Mouse (Mus musculus) stomach, embryonic 14.5 days (tissue): Measurements from ENCODE around the gene Rilpl1. TPM values are rescaled to one million over a fixed set of nuclear protein-coding genes. Genes with fewer than 3 reads are reported as not detected.
A peak's percentile ranks its signal among the peaks of the same experiment; 100 is the strongest.

ENCODE experiments used
- ATAC-seq: fragments of 200-750 bp; cut with Nextera tagmentation; 2 replicates; pipeline ENCODE4 v1.8.0; 2017; ENCODE audit warnings: low read depth, moderate TSS enrichment; ENCODE audit not compliant: insufficient number of reproducible peaks, insufficient read depth, low FRiP score
- H3K27ac ChIP-seq: fragments of 300-500 bp; sonication (generic); 2 replicates; pipeline ENCODE4 v1.5.1; 2014; ENCODE audit warnings: mild to moderate bottlenecking, low read length, moderate library complexity, mixed read lengths
- H3K27me3 ChIP-seq: fragments of 300-500 bp; sonication (generic); 2 replicates; pipeline ENCODE4 v1.6.1; 2014; ENCODE audit warnings: low read length, control low read depth, mixed read lengths; ENCODE audit not compliant: control insufficient read depth, insufficient read depth
- H3K36me3 ChIP-seq: fragments of 300-500 bp; sonication (generic); 2 replicates; pipeline ENCODE4 v1.6.1; 2014; ENCODE audit warnings: mild to moderate bottlenecking, control low read depth, low read length, moderate library complexity, mixed read lengths; ENCODE audit not compliant: control insufficient read depth, insufficient read depth
- H3K4me1 ChIP-seq: fragments of 300-500 bp; sonication (generic); 2 replicates; pipeline ENCODE4 v1.6.1; 2014; ENCODE audit warnings: low read length, control low read depth, mixed read lengths; ENCODE audit not compliant: control insufficient read depth, insufficient read depth
- H3K4me2 ChIP-seq: fragments of 300-500 bp; sonication (generic); replicated peaks from 2 replicates; pipeline ENCODE4 v1.6.1; 2014; ENCODE audit warnings: low read depth, low read length, control low read depth
- H3K4me3 ChIP-seq: fragments of 300-500 bp; sonication (generic); 2 replicates; pipeline ENCODE4 v1.5.1; 2014; ENCODE audit warnings: low read depth, low read length, control low read depth
- H3K9ac ChIP-seq: fragments of 300-500 bp; sonication (generic); replicated peaks from 2 replicates; pipeline ENCODE4 v1.6.1; 2014; ENCODE audit warnings: low read depth, mild to moderate bottlenecking, control low read depth, low read length, moderate library complexity, mixed read lengths
- H3K9me3 ChIP-seq: fragments of 300-500 bp; sonication (generic); 2 replicates; pipeline ENCODE4 v1.6.1; 2016; ENCODE audit warnings: low read depth, low read length, control low read depth; ENCODE audit not compliant: control insufficient read depth
- WGBS: fragments of 180-500 bp; shearing (Covaris S2); extraction: QIAGEN DNeasy Blood & Tissue Kit; methylation state at CpG from one replicate; pipeline ENCODE4 v1.1.7; 2014; 5-methylcytosine and 5-hydroxymethylcytosine counted together
- polyA plus RNA-seq: library from polyadenylated mRNA; unstranded; fragments of >200 nt; fragmentation: Nextera tagmentation; extraction: Ambion mirVana; gene quantifications from 2 replicates; pipeline ENCODE4 v1.2.1, GENCODE M21; 2014

Gene Rilpl1
- polyA plus RNA-seq, 1 experiment from 2014 or later: 16.8 TPM

DNA sequence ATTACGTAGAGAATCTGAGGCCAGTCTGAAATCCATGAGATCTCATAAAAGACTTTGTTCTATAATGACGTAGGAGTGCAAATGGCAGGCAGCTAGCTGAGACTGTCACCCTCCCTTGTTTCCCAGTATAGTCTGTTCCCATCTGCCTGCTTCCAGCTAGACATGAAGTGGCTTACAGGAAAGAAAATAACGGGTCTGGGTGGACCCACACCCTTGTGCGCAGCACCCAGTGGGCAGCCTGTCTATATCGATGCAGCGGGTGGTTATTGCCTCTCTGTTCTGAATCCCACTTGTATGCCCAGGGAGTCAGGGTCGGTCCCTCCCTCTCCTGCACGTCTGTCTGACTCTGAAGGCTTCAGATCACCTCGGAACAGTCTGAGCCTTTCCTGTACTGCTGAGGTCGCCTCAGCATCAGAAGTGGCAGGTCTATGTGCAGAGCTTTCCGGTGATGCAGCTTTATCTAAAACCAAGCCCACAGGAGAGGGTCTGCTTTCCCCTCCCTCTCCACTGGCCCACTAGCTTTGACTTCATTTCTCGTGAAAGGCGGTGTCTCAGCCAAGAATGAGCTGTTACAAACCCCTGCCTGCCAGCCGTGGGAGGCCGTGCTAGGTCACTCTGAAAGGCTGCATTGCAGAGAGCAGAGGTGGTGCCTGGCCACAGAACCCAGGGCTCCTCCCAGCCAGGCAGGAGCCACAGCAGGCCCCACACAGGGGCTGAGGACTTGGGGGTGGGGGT lies 78.5 kb downstream of the Rilpl1 start:
- Histone ChIP-seq H3K27me3 (no peaks in the 10 kb centered on the region), H3K9me3 (no peaks in the 10 kb centered on the region), H3K4me2 (no peak overlapping the region), H3K36me3 (peaks cover 91% of the 10 kb centered on the region), H3K27ac (peak overlapping the region; percentile 15; the same call in 1 of the 2 replicates), H3K9ac (no peak overlapping the region), H3K4me3 (no peak overlapping the region), H3K4me1 (peaks cover 8% of the 10 kb centered on the region; the same call in 1 of the 2 replicates)
- WGBS: 77% methylated on average over 15 of the region's 15 CpGs
- ATAC-seq: no peak

DNA sequence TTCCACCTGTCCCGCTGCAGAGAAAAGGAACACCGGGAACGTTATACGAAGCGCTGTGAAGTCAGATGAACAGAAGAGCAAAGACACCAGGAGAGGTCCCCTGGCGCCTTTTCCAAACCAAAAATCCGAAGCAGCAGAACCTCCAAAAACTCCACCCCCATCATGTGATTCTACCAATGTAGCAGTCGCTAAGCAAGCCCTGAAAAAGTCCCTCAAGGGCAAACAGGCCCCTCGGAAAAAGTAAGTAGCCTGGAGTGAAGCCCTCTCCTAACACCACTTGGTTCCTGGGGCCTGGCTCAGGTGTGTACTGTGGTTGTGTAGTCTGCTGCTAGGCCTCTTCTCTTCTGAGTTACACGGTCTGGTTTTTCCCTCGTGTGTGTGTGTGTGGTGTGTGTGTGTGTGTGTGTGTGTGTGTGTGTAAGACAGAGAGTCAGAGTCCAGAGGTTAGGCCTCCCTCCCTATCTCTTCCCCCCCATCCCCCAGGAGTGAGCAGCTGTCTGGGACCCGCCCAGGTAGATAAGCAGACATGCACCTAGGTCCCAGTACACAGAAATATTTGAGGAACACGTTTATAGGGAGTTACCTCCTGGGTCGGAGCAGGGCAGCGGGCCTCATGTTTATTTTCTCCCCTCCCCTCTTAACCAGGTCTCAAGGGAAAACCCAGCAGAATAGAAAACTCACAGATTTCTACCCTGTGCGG lies 80.4 kb downstream of the Rilpl1 start:
- peak overlapping the region; percentile 69 for H3K27ac ChIP-seq
- H3K4me3 ChIP-seq: no peak overlapping the region
- H3K9me3 ChIP-seq: no peaks in the 10 kb centered on the region
- H3K27me3 ChIP-seq: no peaks in the 10 kb centered on the region
- peak; percentile 66 for ATAC-seq
- peaks cover 8% of the 10 kb centered on the region; the same call in 1 of the 2 replicates for H3K4me1 ChIP-seq
- H3K9ac ChIP-seq: no peak overlapping the region
- peaks cover 79% of the 10 kb centered on the region for H3K36me3 ChIP-seq
- H3K4me2 ChIP-seq: 0 out of 2 replicates have a peak overlapping the region, but pooled peaks have one; percentile 8
- 74% methylated on average over 16 of the region's 16 CpGs for WGBS

DNA sequence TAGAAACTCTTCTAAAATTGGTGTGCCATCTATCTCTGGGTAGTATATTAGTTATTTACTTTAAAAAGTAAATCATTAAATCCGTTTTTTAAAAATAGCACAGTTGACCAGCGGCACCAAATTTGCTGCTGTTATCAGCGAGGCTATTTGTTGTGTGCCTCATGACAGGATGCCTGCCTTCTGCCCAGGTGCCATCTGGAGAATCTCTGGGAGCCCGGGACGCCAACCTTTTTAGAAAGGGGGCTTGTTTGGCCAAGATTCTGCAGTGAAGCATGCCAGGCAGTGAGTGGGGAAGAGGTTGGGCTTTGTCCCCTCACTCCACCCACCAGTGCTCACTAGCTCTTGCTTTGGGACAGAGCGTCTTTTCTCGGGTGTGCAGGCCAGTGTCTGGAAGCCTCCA lies 81.1 kb downstream of the Rilpl1 start:
- peaks cover 75% of the 10 kb centered on the region for H3K36me3 ChIP-seq

DNA sequence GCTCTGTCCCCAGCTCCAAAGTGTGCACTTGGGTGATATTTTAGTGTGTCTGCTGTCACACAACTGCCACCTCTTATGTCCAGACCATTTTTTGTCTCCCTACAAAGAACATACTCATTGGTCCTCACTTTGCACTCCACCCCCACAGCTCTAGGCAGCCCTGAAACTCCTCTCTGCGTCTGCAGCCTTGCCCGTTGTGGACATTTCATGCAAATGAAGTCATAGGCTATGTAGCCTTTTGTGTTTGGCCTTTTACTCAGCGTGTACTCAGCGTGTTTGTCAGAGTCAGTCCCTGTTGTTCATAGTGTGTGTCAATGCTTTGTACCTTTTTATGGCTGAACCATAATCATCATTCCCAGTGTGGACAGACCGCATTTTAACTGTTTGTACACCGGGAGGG lies 81.7 kb downstream of the Rilpl1 start:
- WGBS: 69% methylated on average over 6 of the region's 6 CpGs
- H3K27me3 ChIP-seq: no peaks in the 10 kb centered on the region
- no peak for ATAC-seq
- H3K4me3 ChIP-seq: no peak overlapping the region
- H3K4me1 ChIP-seq: peaks cover 13% of the 10 kb centered on the region; the same call in 1 of the 2 replicates
- H3K9ac ChIP-seq: no peak overlapping the region
- 0 out of 2 replicates have a peak overlapping the region, but pooled peaks have one; percentile 10 for H3K4me2 ChIP-seq
- H3K27ac ChIP-seq: peak overlapping the region; percentile 69; the same call in 1 of the 2 replicates
- H3K9me3 ChIP-seq: no peaks in the 10 kb centered on the region
- peaks cover 69% of the 10 kb centered on the region for H3K36me3 ChIP-seq

More for the DNA sequence above, 81.1 kb downstream of the Rilpl1 start:
- Histone ChIP-seq H3K4me1 (peaks cover 8% of the 10 kb centered on the region; the same call in 1 of the 2 replicates), H3K4me2 (no peak overlapping the region), H3K27me3 (no peaks in the 10 kb centered on the region), H3K9me3 (no peaks in the 10 kb centered on the region), H3K4me3 (no peak overlapping the region), H3K9ac (no peak overlapping the region), H3K27ac (peak overlapping the region; percentile 69)
- 68% methylated on average over 7 of the region's 7 CpGs for WGBS
- ATAC-seq: no peak

DNA sequence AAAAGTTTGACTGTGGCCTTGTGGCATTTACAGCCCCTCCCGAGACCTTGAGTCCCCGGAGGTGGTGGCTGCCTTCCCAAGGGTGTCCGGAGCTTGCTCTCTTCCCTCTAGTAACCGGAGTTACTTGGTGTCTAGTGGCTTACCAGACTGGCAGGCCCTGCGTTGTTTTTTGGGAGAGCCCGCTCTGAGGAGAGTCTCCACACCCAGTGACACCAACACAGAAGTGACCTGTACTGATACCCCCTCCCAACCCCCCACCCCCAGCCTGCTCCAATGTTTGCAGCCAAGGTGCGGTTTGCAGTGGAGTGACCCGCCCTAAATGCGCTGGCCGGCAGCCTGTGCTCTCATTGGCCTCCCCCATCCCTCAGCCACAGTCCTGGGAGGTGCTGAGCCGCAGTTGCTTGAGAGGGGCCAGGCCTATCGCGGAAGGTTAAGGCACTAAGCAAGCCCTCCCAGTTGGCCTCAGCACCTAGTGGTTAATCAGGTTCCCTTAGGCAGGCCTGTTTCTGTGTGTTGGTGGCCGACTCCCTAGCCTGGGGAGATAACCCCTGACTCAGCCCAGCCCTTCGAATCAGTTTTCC lies 84.8 kb downstream of the Rilpl1 start:
- Histone ChIP-seq H3K9ac (peak overlapping the region; percentile 92), H3K36me3 (peaks cover 41% of the 10 kb centered on the region), H3K27ac (peak overlapping the region; percentile 95), H3K27me3 (no peaks in the 10 kb centered on the region), H3K9me3 (no peaks in the 10 kb centered on the region), H3K4me1 (peaks cover 11% of the 10 kb centered on the region; the same call in 1 of the 2 replicates), H3K4me3 (peak overlapping the region; percentile 86), H3K4me2 (peak overlapping the region; percentile 77)
- WGBS: 1% methylated on average over 15 of the region's 15 CpGs
- peak; percentile 83 for ATAC-seq

DNA sequence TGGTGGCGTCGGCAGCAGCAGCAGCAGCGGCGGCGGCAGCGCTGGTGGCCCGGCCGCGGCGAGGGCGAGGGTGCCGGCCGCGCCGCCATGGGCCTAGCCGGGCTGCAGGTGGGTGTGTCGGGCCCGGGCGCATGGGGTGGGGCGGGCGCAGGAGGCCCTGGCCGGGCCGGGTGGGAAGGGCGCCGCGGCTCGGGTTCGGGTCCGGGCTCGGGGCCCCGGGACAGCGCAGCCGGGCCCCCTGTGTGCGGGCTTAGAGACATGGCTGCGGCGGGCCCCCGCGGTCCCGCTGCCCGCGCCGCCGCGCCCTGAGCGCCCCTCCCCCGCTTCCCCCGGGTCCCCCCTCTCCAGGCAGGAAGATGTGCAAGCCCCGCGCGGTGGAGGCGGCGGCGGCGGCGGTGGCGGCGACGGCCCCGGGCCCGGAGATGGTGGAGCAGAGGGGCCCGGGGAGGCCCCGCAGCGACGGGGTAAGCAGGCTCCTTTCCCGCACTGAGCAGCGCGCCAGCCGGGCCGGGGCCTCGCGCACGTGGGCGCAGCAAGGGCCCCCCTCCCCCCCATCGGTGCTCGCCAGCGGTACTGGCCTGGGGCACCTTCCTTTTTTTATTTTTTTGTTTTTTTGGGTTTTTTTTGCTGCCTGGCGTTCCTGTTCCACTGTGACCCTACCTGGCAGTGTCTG lies 85.4 kb downstream of the Rilpl1 start:
- peak overlapping the region; percentile 92 for H3K9ac ChIP-seq
- ATAC-seq: peak; percentile 51
- H3K4me1 ChIP-seq: peaks cover 11% of the 10 kb centered on the region; the same call in 1 of the 2 replicates
- H3K4me3 ChIP-seq: peak overlapping the region; percentile 86
- peak overlapping the region; percentile 95 for H3K27ac ChIP-seq
- H3K4me2 ChIP-seq: peak overlapping the region; percentile 77
- no peaks in the 10 kb centered on the region for H3K9me3 ChIP-seq
- peaks cover 35% of the 10 kb centered on the region for H3K36me3 ChIP-seq
- WGBS: under 1% methylated on average over 68 of the region's 77 CpGs
- no peaks in the 10 kb centered on the region for H3K27me3 ChIP-seq

DNA sequence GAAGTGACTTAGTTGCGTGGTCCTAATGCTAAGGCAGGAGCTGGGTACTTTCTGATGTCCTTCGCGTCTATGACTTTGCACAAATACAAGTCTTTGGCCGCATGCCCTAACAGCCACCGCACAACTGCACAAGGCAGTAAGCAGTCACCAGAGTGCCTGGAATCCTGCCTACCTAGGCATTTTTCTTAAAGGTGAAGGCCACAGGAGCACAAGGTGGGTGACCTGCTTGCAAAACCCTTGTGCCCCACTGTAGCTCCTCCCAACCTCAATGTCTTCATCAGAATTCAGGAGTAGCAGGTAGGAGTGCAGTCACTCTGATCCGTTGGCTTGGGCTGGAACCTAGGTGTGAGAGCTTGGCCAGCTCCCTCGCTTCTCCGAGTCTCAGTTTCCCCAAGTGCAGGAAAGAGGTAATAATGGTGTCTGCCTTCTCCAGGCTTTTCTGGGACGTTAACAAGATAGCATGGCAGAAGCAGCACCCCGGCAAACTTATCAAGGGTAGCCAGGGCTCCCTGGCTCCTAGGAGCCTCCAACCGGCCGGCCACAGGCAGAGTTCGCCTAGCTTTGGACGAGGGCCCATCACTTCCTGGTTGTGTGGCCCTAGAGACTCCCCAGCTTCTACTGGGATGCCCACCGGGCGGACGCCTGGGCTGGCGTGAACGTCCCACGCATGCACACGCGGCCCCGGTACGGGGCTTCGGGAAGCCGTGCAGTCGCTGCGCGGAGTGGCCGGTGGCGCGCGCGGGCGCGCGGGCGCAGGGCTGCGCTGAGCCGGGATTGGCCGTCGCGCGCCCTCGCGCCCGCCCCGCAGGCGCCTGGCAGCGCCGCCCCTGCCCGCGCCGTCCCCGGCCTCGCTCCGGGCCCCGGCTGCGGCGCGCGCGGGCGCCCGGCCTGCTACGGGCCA lies 86.3 kb downstream of the Rilpl1 start:
- Histone ChIP-seq H3K27me3 (no peaks in the 10 kb centered on the region), H3K9ac (peak overlapping the region; percentile 92), H3K27ac (peak overlapping the region; percentile 95), H3K4me1 (peaks cover 11% of the 10 kb centered on the region; the same call in 1 of the 2 replicates), H3K4me3 (peak overlapping the region; percentile 86), H3K36me3 (peaks cover 27% of the 10 kb centered on the region), H3K9me3 (no peaks in the 10 kb centered on the region), H3K4me2 (peak overlapping the region; percentile 82)
- ATAC-seq: peak; percentile 87
- WGBS: 5% methylated on average over 53 of the region's 66 CpGs
